Comparison of ENCODE assay signal across 9 mouse cellular contexts in genomic region chr2:119520550-119520949, GRCm38 (mm10). TPM values are rescaled to one million over a fixed set of nuclear protein-coding genes. Genes with fewer than 3 reads are reported as not detected.
DNase-seq lines count a peak whose midpoint lies in the region; ATAC-seq and TF ChIP-seq lines count a peak whose summit lies in the region.
"Had no signal": no experiment of that assay in that cellular context is flagged by ENCODE, and none has a peak within 500 bp of the region (broad histone marks: within the 10 kb centered on the region; RNA-seq: fewer than 3 reads in every experiment).

No protein-coding gene starts in this region.

- no peak overlapping the region for H3K9ac ChIP-seq in lung, postnatal 0 days (replicated peaks; ENCODE audit: low read depth)

- TF ChIP-seq CTCF in gastrocnemius, adult 2 months (IDR thresholded peaks at IDR 0.05): peak; percentile 34; the same call in 1 of the 2 replicates
- peak; percentile 29; the same call in 1 of the 2 replicates for TF ChIP-seq CTCF in lung, postnatal 0 days (IDR thresholded peaks at IDR 0.05)

- no peaks in the 10 kb centered on the region for H3K9me3 ChIP-seq in lung, postnatal 0 days (ENCODE audit: low read length)

- intact Hi-C loops in gastrocnemius, adult 2 months (cut with DNase I): no loop called here
- intact Hi-C loops in gastrocnemius, postnatal 36 days (cut with DNase I): no loop called here

- H3K27ac ChIP-seq in gastrocnemius, adult 2 months: no peak overlapping the region
- no peak overlapping the region for H3K27ac ChIP-seq in lung, postnatal 0 days (ENCODE audit: low read length)
- H3K27ac ChIP-seq: macrophage had no signal

- TF ChIP-seq EP300 in lung, postnatal 0 days (IDR thresholded peaks at IDR 0.05): no peak

- DNase-seq in gastrocnemius, adult 2 months: no peak
- DNase-seq in gastrocnemius, postnatal 36 days: no peak
- DNase-seq in lung, postnatal 0 days (ENCODE audit: low spot score): peak; percentile 72
- no peak for DNase-seq in lung, postnatal 36 days
- peak; percentile 14 for DNase-seq in right cerebral cortex, postnatal 14 days
- no peak for DNase-seq in adrenal gland, postnatal 14 days
- no peak for DNase-seq in embryo, embryonic 9.5 days (ENCODE audit: extremely low spot score)

- no peaks in the 10 kb centered on the region for H3K36me3 ChIP-seq in lung, postnatal 0 days (ENCODE audit: insufficient read depth, low read length)

- no peak overlapping the region for H3K4me3 ChIP-seq in gastrocnemius, adult 2 months
- no peak overlapping the region for H3K4me3 ChIP-seq in lung, postnatal 0 days (ENCODE audit: low read depth, low read length)

- 58% methylated on average over 7 of the region's 7 CpGs for WGBS in lung, postnatal 0 days

- no peaks in the 10 kb centered on the region for H3K4me1 ChIP-seq in lung, postnatal 0 days (ENCODE audit: insufficient read depth, low read depth, low read length)

- H3K4me2 ChIP-seq in lung, postnatal 0 days (replicated peaks; ENCODE audit: low read depth, low read length): no peak overlapping the region

- no peak for ATAC-seq in lung, postnatal 0 days
- peak; percentile 83 for ATAC-seq in frontal cortex, adult (ENCODE audit: low TSS enrichment)

- no peaks in the 10 kb centered on the region for H3K27me3 ChIP-seq in lung, postnatal 0 days (replicated peaks; ENCODE audit: insufficient read depth, low read length)

RNA-seq across cellular contexts. Expression of gene Exd1, which starts 26.9 kb away (rescaled TPM):
- 1 to 10 TPM in 1 of 2 experiments, under 1 TPM in 1; 0.77 to 2.0 TPM for total RNA-seq in gastrocnemius, adult 2 months (2021)
- under 1 TPM; 0.48 to 0.67 TPM for total RNA-seq in gastrocnemius, postnatal 36 days (2021)
- 0.11 and 0.18 TPM in 2 replicates for polyA plus RNA-seq in lung, postnatal 0 days (2015; fragmentation: Nextera tagmentation; extraction: Ambion mirVana)
- total RNA-seq in adrenal gland, postnatal 14 days (2021): 0.98 and 1.4 TPM in 2 replicates

RNA-seq across cellular contexts. Expression of gene Chp1, which starts 26.9 kb away (rescaled TPM):
- total RNA-seq in gastrocnemius, adult 2 months (2021): 10 to 100 TPM; 75.1 to 80.9 TPM
- 10 to 100 TPM; 66.5 to 75.1 TPM for total RNA-seq in gastrocnemius, postnatal 36 days (2021)
- 113 and 129 TPM in 2 replicates for polyA plus RNA-seq in lung, postnatal 0 days (2015; fragmentation: Nextera tagmentation; extraction: Ambion mirVana)
- 237 and 265 TPM in 2 replicates for total RNA-seq in adrenal gland, postnatal 14 days (2021)

RNA-seq across cellular contexts. Expression of gene Ino80, which starts 43.1 kb away (rescaled TPM):
- total RNA-seq in gastrocnemius, adult 2 months (2021): 10 to 100 TPM; 11.5 to 14.8 TPM
- total RNA-seq in gastrocnemius, postnatal 36 days (2021): 10 to 100 TPM in 1 of 2 experiments, 1 to 10 TPM in 1; 10.0 to 12.0 TPM
- 3.2 and 3.4 TPM in 2 replicates for polyA plus RNA-seq in lung, postnatal 0 days (2015; fragmentation: Nextera tagmentation; extraction: Ambion mirVana)
- 18.6 and 18.9 TPM in 2 replicates for total RNA-seq in adrenal gland, postnatal 14 days (2021)

Comparison
In these comparisons a context has a peak if more than half of its experiments do, and no peak if none do; other contexts are left out.
1. DNase-seq: peak in lung, postnatal 0 days (single experiment) and right cerebral cortex, postnatal 14 days (single experiment); none in gastrocnemius, adult 2 months (single experiment), gastrocnemius, postnatal 36 days (0 of 2), lung, postnatal 36 days (single experiment), adrenal gland, postnatal 14 days (single experiment) and embryo, embryonic 9.5 days (single experiment).